Mouse (Mus musculus) hindbrain, embryonic 11.5 days (tissue): ENCODE data around the gene Tspan2. TPM values are rescaled to one million over a fixed set of nuclear protein-coding genes. Genes with fewer than 3 reads are reported as not detected.
A peak's percentile ranks its signal among the peaks of the same experiment; 100 is the strongest.

ENCODE experiments used
- ATAC-seq: fragments of 200-750 bp; cut with Nextera tagmentation; 2 replicates; pipeline ENCODE4 v1.8.0; 2017; ENCODE audit warnings: mild to moderate bottlenecking, moderate TSS enrichment, moderate library complexity; ENCODE audit not compliant: low FRiP score
- DNase-seq: peaks from one replicate; pipeline ENCODE4 v3.0.0-alpha.2; 2015; ENCODE audit warnings: low spot score
- H3K27ac ChIP-seq: fragments of 300-500 bp; sonication (generic); 2 replicates; pipeline ENCODE4 v1.5.1; 2014; ENCODE audit warnings: mild to moderate bottlenecking, low read depth, low read length
- H3K27me3 ChIP-seq: fragments of 300-500 bp; sonication (generic); 2 replicates; pipeline ENCODE4 v1.6.1; 2014; ENCODE audit warnings: mild to moderate bottlenecking, low read length, moderate library complexity, mixed read lengths; ENCODE audit not compliant: control insufficient read depth, insufficient read depth
- H3K36me3 ChIP-seq: fragments of 300-500 bp; sonication (generic); 2 replicates; pipeline ENCODE4 v1.6.1; 2014; ENCODE audit warnings: mild to moderate bottlenecking, low read length, moderate library complexity, mixed read lengths; ENCODE audit not compliant: control insufficient read depth, insufficient read depth
- H3K4me1 ChIP-seq: fragments of 300-500 bp; sonication (generic); replicated peaks from 2 replicates; pipeline ENCODE4 v1.6.1; 2014; ENCODE audit warnings: low read length, mixed read lengths; ENCODE audit not compliant: control insufficient read depth, insufficient read depth
- H3K4me2 ChIP-seq: fragments of 300-500 bp; sonication (generic); replicated peaks from 2 replicates; pipeline ENCODE4 v1.6.1; 2014; ENCODE audit warnings: mild to moderate bottlenecking, low read depth, low read length
- H3K4me3 ChIP-seq: fragments of 300-500 bp; sonication (generic); 2 replicates; pipeline ENCODE4 v1.5.1; 2014; ENCODE audit warnings: low read depth, low read length
- H3K9ac ChIP-seq: fragments of 300-500 bp; sonication (generic); 2 replicates; pipeline ENCODE4 v1.6.1; 2014; ENCODE audit warnings: low read depth, low read length
- H3K9me3 ChIP-seq: fragments of 300-500 bp; sonication (generic); 2 replicates; pipeline ENCODE4 v1.6.1; 2016; ENCODE audit warnings: low read length; ENCODE audit not compliant: control insufficient read depth
- WGBS: fragments of 180-500 bp; shearing (Covaris S2); extraction: QIAGEN DNeasy Blood & Tissue Kit; methylation state at CpG from one replicate; pipeline ENCODE4 v1.1.7; 2014; 5-methylcytosine and 5-hydroxymethylcytosine counted together
- polyA plus RNA-seq: library from polyadenylated mRNA; unstranded; fragments of >200 nt; fragmentation: Nextera tagmentation; extraction: Ambion mirVana; gene quantifications from 2 replicates; pipeline ENCODE4 v1.2.1, GENCODE M21; 2014

Gene Tspan2
- polyA plus RNA-seq, 1 experiment from 2014 or later: 9.7 TPM

- Histone ChIP-seq H3K9me3 (no peaks in the 10 kb centered on the region), H3K9ac (no peak overlapping the region), H3K27ac (no peak overlapping the region), H3K4me3 (no peak overlapping the region), H3K36me3 (no peaks in the 10 kb centered on the region), H3K4me2 (no peak overlapping the region), H3K27me3 (peaks cover 4% of the 10 kb centered on the region; the same call in 1 of the 2 replicates), H3K4me1 (no peaks in the 10 kb centered on the region)
- WGBS: 65% methylated on average over 5 of the region's 5 CpGs
- DNase-seq (no peak), ATAC-seq (no peak)
These were observed 4.9 kb upstream of the Tspan2 start for GRCm38 (mm10) chr3:102729416-102729815.

GRCm38 (mm10) chr3:102731112-102731511 is 3.2 kb upstream of the Tspan2 start:
- no peak for ATAC-seq
- H3K27ac ChIP-seq: no peak overlapping the region
- H3K4me1 ChIP-seq: no peaks in the 10 kb centered on the region; the same call in 1 of the 2 replicates
- WGBS: 77% methylated on average over 3 of the region's 3 CpGs
- H3K9me3 ChIP-seq: no peaks in the 10 kb centered on the region
- peaks cover 4% of the 10 kb centered on the region; the same call in 1 of the 2 replicates for H3K27me3 ChIP-seq
- DNase-seq: no peak
- H3K36me3 ChIP-seq: no peaks in the 10 kb centered on the region
- no peak overlapping the region for H3K4me2 ChIP-seq
- no peak overlapping the region for H3K9ac ChIP-seq
- no peak overlapping the region for H3K4me3 ChIP-seq

DNA sequence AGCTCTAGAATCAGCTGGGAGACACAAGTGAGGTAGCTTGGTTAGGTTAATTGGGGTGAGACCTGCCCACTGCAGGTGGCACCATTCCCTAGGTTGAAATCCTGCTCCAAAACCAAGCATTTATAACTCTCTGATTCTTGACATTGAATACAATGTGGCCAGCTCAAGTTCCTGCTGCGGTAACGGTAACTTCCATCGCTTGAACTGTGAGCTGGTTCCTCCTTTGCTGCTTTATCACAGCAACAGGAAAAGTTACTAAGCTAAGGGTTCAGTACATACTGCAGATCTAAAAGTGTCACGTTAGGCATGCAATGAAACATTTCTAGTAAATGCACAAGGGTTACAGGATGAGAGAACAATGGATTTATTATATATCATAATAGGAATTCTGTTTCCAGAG is 1.7 kb upstream of the Tspan2 start:
- Histone ChIP-seq H3K4me1 (no peaks in the 10 kb centered on the region; the same call in 1 of the 2 replicates), H3K27me3 (peaks cover 4% of the 10 kb centered on the region; the same call in 1 of the 2 replicates), H3K9me3 (no peaks in the 10 kb centered on the region), H3K27ac (no peak overlapping the region), H3K36me3 (no peaks in the 10 kb centered on the region), H3K4me3 (no peak overlapping the region), H3K4me2 (no peak overlapping the region), H3K9ac (no peak overlapping the region)
- ATAC-seq: no peak
- no peak for DNase-seq
- 88% methylated on average over 4 of the region's 4 CpGs for WGBS

DNA sequence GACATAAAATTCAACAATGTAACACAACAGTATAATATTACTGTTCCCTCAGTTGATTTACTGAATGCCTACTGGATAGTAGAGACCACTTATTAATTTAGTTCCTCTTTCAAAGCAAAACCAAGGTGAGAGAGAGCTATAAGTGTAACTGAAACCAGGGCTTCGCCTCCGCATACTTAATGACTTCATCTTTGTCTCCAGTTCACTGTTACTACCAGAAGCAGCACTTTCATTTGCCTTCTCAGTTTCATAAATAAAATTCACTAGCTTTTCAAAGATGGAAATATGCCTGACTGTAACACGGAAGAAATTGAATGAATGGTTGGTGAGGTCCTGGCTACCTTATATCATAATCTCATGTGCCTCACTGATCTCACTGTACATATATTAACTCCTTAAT is 1.3 kb upstream of the Tspan2 start:
- ATAC-seq: no peak
- Histone ChIP-seq H3K9ac (no peak overlapping the region), H3K4me3 (no peak overlapping the region), H3K27ac (no peak overlapping the region), H3K27me3 (peaks cover 4% of the 10 kb centered on the region; the same call in 1 of the 2 replicates), H3K4me1 (no peaks in the 10 kb centered on the region; the same call in 1 of the 2 replicates), H3K9me3 (no peaks in the 10 kb centered on the region), H3K4me2 (no peak overlapping the region), H3K36me3 (no peaks in the 10 kb centered on the region)
- DNase-seq: no peak
- 92% methylated on average over 3 of the region's 3 CpGs for WGBS

DNA sequence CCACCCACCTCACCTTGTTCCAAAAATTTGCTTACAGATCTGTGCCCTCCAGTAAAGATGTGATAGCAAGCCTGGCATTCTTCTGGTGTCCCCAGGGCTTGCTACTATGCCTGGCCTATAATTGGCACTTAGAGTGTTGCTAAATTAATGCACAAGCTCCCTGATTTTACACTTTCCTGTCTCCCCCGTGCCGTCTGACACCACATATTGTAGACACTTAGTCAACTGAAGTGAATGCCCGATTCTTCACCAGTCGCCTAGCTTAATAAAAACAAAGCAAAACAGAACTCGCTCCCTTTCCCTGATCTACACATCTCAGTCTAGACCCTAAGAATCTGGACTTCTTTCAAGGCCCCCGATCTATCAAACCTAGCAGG is 405 bp upstream of the Tspan2 start:
- WGBS: 47% methylated on average over 6 of the region's 6 CpGs
- ATAC-seq (no peak), DNase-seq (no peak)
- Histone ChIP-seq H3K27me3 (peaks cover 4% of the 10 kb centered on the region; the same call in 1 of the 2 replicates), H3K4me2 (peak overlapping the region; percentile 59), H3K9ac (peak overlapping the region; percentile 52; the same call in 1 of the 2 replicates), H3K9me3 (no peaks in the 10 kb centered on the region), H3K4me1 (no peaks in the 10 kb centered on the region; the same call in 1 of the 2 replicates), H3K27ac (no peak overlapping the region), H3K36me3 (no peaks in the 10 kb centered on the region), H3K4me3 (peak overlapping the region; percentile 68)

DNA sequence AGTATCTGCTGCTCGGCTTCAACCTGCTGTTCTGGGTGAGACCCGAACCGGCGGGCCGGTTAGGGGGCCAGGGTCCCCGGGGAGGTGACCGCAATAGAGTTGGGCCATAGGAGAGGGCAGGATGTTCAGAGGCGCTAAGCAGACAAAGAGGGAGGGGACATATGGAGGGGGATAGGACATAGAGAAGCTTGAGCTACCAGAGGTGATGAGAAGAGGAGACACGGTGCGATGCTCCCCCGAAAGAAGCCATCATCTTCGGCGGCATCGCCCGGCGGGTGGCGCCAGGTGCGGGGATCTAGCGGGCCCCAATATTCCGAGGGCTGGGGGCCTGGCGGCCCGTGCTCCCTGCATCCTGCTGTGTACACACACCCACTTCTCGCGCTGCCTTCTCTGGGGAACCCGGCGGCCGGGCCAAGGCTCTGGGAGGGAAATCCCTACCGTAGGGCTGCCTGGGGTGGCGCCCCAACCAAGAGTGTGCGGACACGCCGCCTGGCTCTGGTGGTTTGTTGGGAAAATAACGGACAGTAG is 766 bp downstream of the Tspan2 start:
- DNase-seq (peak; percentile 62), ATAC-seq (peak; percentile 88)
- H3K9ac ChIP-seq: peak overlapping the region; percentile 52
- peak overlapping the region; percentile 59 for H3K4me2 ChIP-seq
- no peaks in the 10 kb centered on the region for H3K36me3 ChIP-seq
- no peak overlapping the region for H3K27ac ChIP-seq
- under 1% methylated on average over 33 of the region's 33 CpGs for WGBS
- no peaks in the 10 kb centered on the region; the same call in 1 of the 2 replicates for H3K4me1 ChIP-seq
- H3K27me3 ChIP-seq: peaks cover 4% of the 10 kb centered on the region; the same call in 1 of the 2 replicates
- H3K9me3 ChIP-seq: no peaks in the 10 kb centered on the region
- peak overlapping the region; percentile 68 for H3K4me3 ChIP-seq

DNA sequence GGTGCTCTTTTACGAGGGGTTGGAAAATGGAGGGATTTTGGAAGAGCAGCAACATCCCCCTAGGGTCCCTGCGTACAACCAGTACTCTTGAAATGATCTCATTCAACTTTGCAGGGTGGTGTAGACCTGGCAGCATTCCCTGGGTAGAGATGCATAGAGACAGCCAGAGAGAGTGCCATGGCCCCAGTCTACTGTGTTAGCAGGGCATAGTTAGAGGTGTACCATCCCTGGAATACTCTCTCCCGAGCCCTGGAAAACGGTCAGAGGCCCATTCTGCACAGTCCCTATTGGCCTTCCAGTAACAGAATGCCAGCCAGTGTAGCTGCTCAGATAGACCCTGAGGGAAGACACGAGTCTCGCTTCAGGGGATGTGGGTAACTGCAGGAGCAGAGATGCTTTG is 1.3 kb downstream of the Tspan2 start:
- DNase-seq (peak; percentile 25), ATAC-seq (no peak)
- peak overlapping the region; percentile 52; the same call in 1 of the 2 replicates for H3K9ac ChIP-seq
- WGBS: 58% methylated on average over 6 of the region's 6 CpGs
- peaks cover 4% of the 10 kb centered on the region; the same call in 1 of the 2 replicates for H3K27me3 ChIP-seq
- H3K36me3 ChIP-seq: no peaks in the 10 kb centered on the region
- H3K9me3 ChIP-seq: no peaks in the 10 kb centered on the region
- peak overlapping the region; percentile 59 for H3K4me2 ChIP-seq
- no peak overlapping the region for H3K27ac ChIP-seq
- peak overlapping the region; percentile 68 for H3K4me3 ChIP-seq
- no peaks in the 10 kb centered on the region; the same call in 1 of the 2 replicates for H3K4me1 ChIP-seq

DNA sequence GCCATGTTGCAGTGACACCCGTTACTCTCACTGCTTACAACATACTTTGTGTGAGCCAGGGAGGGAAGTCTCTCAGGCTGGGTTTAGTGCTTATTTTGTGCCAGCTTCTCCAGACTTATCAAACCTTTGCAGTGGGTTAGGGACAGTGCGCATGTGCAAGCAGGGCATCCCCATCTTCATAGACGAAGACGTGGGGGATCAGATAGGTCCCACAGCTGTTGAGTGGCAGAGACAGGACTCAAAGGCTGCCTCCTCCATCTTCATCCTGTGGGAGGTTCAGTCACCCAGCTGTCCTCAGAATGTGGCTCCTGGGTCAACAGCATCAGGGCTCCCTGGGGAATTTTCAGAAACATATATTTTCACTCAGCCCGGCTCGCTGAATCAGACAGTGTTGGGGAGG is 2.1 kb downstream of the Tspan2 start:
- ATAC-seq: no peak
- no peak overlapping the region for H3K4me2 ChIP-seq
- H3K4me1 ChIP-seq: no peaks in the 10 kb centered on the region; the same call in 1 of the 2 replicates
- no peak overlapping the region for H3K27ac ChIP-seq
- H3K4me3 ChIP-seq: no peak overlapping the region
- 75% methylated on average over 6 of the region's 6 CpGs for WGBS
- no peak for DNase-seq
- H3K9me3 ChIP-seq: no peaks in the 10 kb centered on the region
- H3K27me3 ChIP-seq: peaks cover 4% of the 10 kb centered on the region; the same call in 1 of the 2 replicates
- H3K36me3 ChIP-seq: no peaks in the 10 kb centered on the region
- H3K9ac ChIP-seq: no peak overlapping the region

GRCm38 (mm10) chr3:102737106-102737505 is 2.8 kb downstream of the Tspan2 start:
- Histone ChIP-seq H3K27ac (no peak overlapping the region), H3K36me3 (no peaks in the 10 kb centered on the region), H3K4me1 (no peaks in the 10 kb centered on the region; the same call in 1 of the 2 replicates), H3K9ac (no peak overlapping the region), H3K9me3 (no peaks in the 10 kb centered on the region), H3K27me3 (peaks cover 4% of the 10 kb centered on the region; the same call in 1 of the 2 replicates), H3K4me3 (no peak overlapping the region), H3K4me2 (no peak overlapping the region)
- ATAC-seq (no peak), DNase-seq (no peak)
- WGBS: 82% methylated on average over 6 of the region's 6 CpGs
